Mouse (Mus musculus) limb, embryonic 13.5 days (tissue): Measurements from ENCODE around the gene Rbm45. TPM values are rescaled to one million over a fixed set of nuclear protein-coding genes. Genes with fewer than 3 reads are reported as not detected.

Experiments
- ATAC-seq: fragments of 200-750 bp; cut with Nextera tagmentation; 2 replicates; pipeline ENCODE4 v1.8.0; 2017; ENCODE audit warnings: low read depth, moderate number of reproducible peaks, moderate TSS enrichment; ENCODE audit not compliant: low FRiP score
- H3K27ac ChIP-seq: fragments of 300-500 bp; sonication (generic); 2 replicates; pipeline ENCODE4 v1.5.1; 2015; ENCODE audit warnings: inconsistent platforms, mild to moderate bottlenecking, moderate library complexity
- H3K27me3 ChIP-seq: fragments of 300-500 bp; sonication (generic); 2 replicates; pipeline ENCODE4 v1.6.1; 2015; ENCODE audit warnings: mild to moderate bottlenecking, inconsistent platforms
- H3K36me3 ChIP-seq: fragments of 300-500 bp; sonication (generic); 2 replicates; pipeline ENCODE4 v1.6.1; 2015; ENCODE audit warnings: inconsistent platforms, mild to moderate bottlenecking, moderate library complexity
- H3K4me1 ChIP-seq: fragments of 300-500 bp; sonication (generic); 2 replicates; pipeline ENCODE4 v1.6.1; 2015; ENCODE audit warnings: inconsistent platforms
- H3K4me2 ChIP-seq: fragments of 300-500 bp; sonication (generic); replicated peaks from 2 replicates; pipeline ENCODE4 v1.6.1; 2015; ENCODE audit warnings: inconsistent platforms, mild to moderate bottlenecking, moderate library complexity
- H3K4me3 ChIP-seq: fragments of 300-500 bp; sonication (generic); 2 replicates; pipeline ENCODE4 v1.5.1; 2015; ENCODE audit warnings: moderate library complexity, mild to moderate bottlenecking, inconsistent platforms
- H3K9ac ChIP-seq: fragments of 300-500 bp; sonication (generic); 2 replicates; pipeline ENCODE4 v1.6.1; 2015; ENCODE audit warnings: mild to moderate bottlenecking, inconsistent platforms
- H3K9me3 ChIP-seq: fragments of 300-500 bp; sonication (generic); 2 replicates; pipeline ENCODE4 v1.6.1; 2016; ENCODE audit warnings: inconsistent platforms
- WGBS: fragments of 180-500 bp; shearing (Covaris S2); methylation state at CpG from one replicate; pipeline ENCODE4 v1.1.7; 2015; 5-methylcytosine and 5-hydroxymethylcytosine counted together
- polyA plus RNA-seq: library from polyadenylated mRNA; unstranded; fragments of >200 nt; fragmentation: Nextera tagmentation; extraction: Ambion mirVana; gene quantifications from 2 replicates; pipeline ENCODE4 v1.2.1, GENCODE M21; 2015

Rbm45 gene
- polyA plus RNA-seq, 1 experiment from 2014 or later: 21.0 TPM

DNA sequence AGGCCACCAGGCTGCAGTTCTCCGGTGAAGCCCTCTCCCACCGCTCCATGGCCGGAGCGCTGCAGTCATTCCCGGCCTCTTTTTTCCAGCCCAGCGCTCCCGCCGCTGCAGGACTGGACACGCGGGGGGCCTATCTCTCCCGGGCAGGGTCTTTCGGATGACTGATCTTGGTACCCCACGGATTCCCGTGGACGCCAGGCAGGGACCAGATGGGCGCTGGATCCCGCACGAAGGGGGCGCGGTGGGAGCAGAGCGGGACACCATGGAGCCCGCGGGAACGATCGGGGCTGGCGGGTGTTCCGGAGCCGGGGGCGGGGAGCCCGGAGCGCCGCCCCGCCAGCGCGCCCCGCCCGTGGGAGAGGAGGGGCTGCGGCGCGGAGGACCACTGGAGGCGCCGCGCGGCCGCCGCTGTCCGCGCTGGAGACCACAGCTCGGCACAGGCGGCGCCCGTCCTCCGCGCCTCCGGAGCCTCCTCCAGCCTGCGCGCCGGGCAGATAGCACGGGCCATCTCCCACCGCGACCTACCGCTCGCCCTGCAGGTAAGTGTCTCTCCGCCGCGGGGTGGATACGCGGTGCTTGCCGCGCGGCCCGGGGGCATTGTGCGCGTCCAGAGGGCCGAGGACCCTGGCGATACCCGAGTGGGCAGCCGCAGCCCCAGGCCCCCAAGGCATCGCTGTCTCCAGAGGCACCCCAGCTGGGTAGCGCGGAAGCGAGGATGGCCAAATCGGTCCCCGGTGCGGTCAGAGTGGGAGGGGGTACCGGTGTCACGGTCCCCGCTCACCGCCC, 36.6 kb downstream of the Rbm45 start, which contains the start of gene Osbpl6:
Gene Osbpl6 (plus strand): TSS at position 358 of the 786 bp plus-strand sequence.
- Histone ChIP-seq H3K27ac (peak within 1 kb of the TSS; percentile 76), H3K4me1 (peaks cover 16% of the 10 kb centered on the region), H3K9me3 (no peaks in the 10 kb centered on the region), H3K4me3 (peak within 1 kb of the TSS; percentile 93), H3K27me3 (peaks cover 11% of the 10 kb centered on the region), H3K4me2 (peak within 1 kb of the TSS; percentile 88), H3K9ac (peak within 1 kb of the TSS; percentile 89), H3K36me3 (no peaks in the 10 kb centered on the region)
- peak; percentile 94 for ATAC-seq
- under 1% methylated on average over 78 of the region's 89 CpGs for WGBS

DNA sequence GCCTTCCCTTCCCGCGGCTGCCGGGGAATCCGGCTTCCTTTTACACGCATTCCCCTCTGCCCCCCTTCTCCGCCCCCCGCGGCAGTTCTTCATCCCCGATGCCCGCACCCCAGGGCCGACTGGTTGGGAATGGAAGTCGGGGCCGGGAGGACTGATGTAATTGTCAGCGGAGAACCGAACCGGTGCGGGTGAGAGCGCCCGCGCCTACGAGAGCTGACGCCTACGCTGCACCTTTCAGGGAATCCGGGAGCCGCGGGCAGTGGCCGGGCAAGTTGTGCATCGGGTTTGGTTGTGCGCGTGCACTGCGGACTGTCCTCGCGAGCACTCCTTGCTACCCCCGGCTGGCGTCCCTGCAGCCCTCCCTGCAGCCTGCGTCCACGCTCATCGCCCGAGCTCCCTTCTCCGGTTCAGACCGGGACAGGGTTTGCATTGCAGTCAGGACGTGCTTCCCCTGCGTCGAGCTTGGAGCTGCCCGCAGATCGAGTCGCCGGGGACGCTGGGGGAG, 37.2 kb downstream of the Rbm45 start:
- peak overlapping the region; percentile 76; the same call in 1 of the 2 replicates for H3K27ac ChIP-seq

DNA sequence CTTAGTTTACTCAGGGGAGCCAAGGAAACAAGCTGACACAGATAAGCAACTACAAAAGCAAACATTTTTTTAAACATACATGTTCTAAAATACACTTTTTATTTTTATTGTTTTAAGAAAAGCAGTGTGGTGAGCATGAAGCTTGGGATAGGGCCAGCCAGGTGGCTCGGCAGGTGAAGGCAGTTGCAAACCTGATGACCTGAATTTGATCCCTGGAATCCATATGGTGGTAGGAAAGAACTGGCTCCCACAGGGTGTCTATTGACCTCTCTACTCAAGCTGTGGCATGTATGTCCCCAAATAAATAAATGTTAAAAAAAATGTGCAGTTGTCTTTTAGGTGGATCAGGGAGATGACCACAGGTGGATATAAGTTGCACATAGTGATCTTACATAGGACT, 39.7 kb downstream of the Rbm45 start:
- Histone ChIP-seq H3K9me3 (no peaks in the 10 kb centered on the region), H3K4me1 (peaks cover 13% of the 10 kb centered on the region), H3K4me3 (no peak overlapping the region), H3K36me3 (no peaks in the 10 kb centered on the region), H3K9ac (no peak overlapping the region), H3K27ac (no peak overlapping the region), H3K4me2 (no peak overlapping the region), H3K27me3 (peaks cover 6% of the 10 kb centered on the region)
- WGBS: 55% methylated on average over 1 of the region's 1 CpGs
- no peak for ATAC-seq

More for the DNA sequence above, 37.2 kb downstream of the Rbm45 start:
- ATAC-seq: peak; percentile 38
- no peaks in the 10 kb centered on the region for H3K9me3 ChIP-seq
- no peaks in the 10 kb centered on the region for H3K36me3 ChIP-seq
- H3K4me2 ChIP-seq: peak overlapping the region; percentile 88
- H3K4me1 ChIP-seq: peaks cover 16% of the 10 kb centered on the region
- peak overlapping the region; percentile 89 for H3K9ac ChIP-seq
- H3K27me3 ChIP-seq: peaks cover 11% of the 10 kb centered on the region
- peak overlapping the region; percentile 93 for H3K4me3 ChIP-seq
- under 1% methylated on average over 48 of the region's 49 CpGs for WGBS

DNA sequence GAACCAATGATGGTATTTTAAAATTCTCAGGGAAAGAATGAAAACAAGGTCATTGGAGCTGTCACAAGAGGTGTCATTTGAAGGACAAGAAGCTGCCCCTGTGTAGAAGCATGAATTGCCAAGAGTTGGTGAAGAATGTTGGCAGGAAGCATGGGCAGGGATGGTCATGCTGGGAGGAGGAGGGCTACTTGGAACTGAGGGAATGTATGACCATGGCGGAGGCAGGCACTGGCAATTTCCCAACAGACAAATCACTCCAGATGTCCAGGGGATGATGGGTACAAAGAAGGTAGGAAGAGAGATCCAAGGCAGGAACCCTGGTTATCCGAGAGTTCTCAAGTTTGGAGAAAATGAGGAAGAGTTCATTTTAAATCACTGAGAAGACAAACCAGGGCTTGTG, 40.2 kb downstream of the Rbm45 start:
- ATAC-seq: no peak
- H3K27me3 ChIP-seq: peaks cover 1% of the 10 kb centered on the region; the same call in 1 of the 2 replicates
- peaks cover 8% of the 10 kb centered on the region for H3K4me1 ChIP-seq
- H3K4me2 ChIP-seq: no peak overlapping the region
- H3K9me3 ChIP-seq: no peaks in the 10 kb centered on the region
- no peak overlapping the region for H3K27ac ChIP-seq
- H3K36me3 ChIP-seq: no peaks in the 10 kb centered on the region
- H3K9ac ChIP-seq: no peak overlapping the region
- whole genome bisulfite sequencing: 91% methylated on average over 2 of the region's 2 CpGs
- H3K4me3 ChIP-seq: no peak overlapping the region

DNA sequence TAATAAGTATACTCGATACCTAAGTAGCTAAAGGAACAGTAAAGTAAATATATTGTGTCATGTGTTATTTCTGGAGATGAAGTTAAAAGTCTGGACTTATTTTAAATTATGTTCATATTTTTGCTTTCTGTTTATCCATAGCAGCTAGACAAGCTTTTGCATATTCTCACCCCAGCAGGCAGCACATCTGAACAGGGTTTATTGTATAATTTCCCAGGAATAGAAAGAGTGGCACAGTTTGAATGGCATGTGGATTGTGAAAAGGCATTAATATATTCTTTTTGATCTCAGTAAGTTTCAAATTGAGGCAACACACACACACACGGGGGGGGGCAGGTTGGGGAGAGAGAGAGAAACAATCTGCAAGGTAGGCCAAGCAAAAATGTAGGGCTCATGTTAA, 43.1 kb downstream of the Rbm45 start:
- Histone ChIP-seq H3K36me3 (no peaks in the 10 kb centered on the region), H3K4me1 (no peaks in the 10 kb centered on the region), H3K4me3 (no peak overlapping the region), H3K9me3 (no peaks in the 10 kb centered on the region), H3K27ac (no peak overlapping the region), H3K4me2 (no peak overlapping the region), H3K27me3 (no peaks in the 10 kb centered on the region), H3K9ac (no peak overlapping the region)
- no peak for ATAC-seq
- WGBS: 73% methylated on average over 2 of the region's 2 CpGs

DNA sequence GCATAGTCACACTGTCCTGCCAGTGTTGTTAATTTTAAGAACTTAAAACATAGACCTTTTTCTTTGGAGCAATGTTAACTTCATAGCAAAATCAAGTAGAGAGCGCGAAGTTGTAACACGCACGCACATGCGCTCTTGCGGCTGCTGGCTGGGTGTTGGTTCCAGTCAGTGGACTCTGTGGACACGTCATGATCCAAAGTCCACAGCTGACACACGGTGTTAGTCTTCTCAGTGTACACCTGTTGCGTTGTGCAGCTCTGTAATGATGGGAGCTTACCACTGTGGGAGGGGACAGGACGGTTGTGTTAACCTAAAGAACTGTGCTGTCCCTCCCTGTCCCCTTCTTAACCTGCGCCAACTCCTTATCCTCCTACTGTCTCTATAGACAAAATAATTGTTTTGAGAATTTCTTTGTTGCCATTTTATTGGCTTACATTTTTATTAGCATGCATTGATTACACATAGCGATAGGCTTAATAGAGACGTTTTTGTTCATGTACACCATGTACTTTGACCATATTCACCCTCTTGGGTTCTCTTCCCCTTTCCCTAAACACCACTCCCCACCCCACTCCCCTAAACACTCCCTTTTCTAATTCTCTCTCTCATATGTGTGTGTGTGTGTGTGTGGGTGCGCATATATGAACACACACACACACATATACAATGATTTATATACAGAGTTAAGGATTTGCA, 47.8 kb downstream of the Rbm45 start:
- Histone ChIP-seq H3K27me3 (no peaks in the 10 kb centered on the region), H3K4me1 (peaks cover 11% of the 10 kb centered on the region), H3K36me3 (no peaks in the 10 kb centered on the region), H3K27ac (no peak overlapping the region), H3K9ac (no peak overlapping the region), H3K4me3 (no peak overlapping the region), H3K9me3 (no peaks in the 10 kb centered on the region), H3K4me2 (no peak overlapping the region)
- ATAC-seq: no peak
- WGBS: 94% methylated on average over 14 of the region's 14 CpGs

DNA sequence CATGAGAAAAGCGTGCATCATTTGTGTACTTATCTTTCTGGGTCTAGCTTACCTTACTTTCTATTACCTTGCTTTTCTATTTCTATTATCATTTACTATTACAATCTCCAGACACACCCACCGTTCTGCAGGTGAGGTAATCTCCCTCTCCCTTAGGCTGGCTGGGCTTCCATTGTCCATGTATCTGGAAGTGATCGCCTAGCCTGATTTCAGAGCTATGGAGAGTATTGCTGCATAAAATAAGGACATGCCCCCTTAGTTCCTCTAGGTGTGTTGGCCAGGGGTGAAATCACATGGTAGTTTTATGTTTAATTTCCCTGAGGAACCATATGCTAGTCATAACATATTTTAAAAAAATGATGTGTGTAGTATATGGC, 48.3 kb downstream of the Rbm45 start:
- H3K4me2 ChIP-seq: no peak overlapping the region
- no peak overlapping the region for H3K27ac ChIP-seq
- no peak overlapping the region for H3K4me3 ChIP-seq
- peaks cover 11% of the 10 kb centered on the region for H3K4me1 ChIP-seq
- no peaks in the 10 kb centered on the region for H3K27me3 ChIP-seq
- H3K9me3 ChIP-seq: no peaks in the 10 kb centered on the region
- H3K36me3 ChIP-seq: no peaks in the 10 kb centered on the region
- WGBS: 94% methylated on average over 3 of the region's 3 CpGs
- ATAC-seq: no peak
- no peak overlapping the region for H3K9ac ChIP-seq

DNA sequence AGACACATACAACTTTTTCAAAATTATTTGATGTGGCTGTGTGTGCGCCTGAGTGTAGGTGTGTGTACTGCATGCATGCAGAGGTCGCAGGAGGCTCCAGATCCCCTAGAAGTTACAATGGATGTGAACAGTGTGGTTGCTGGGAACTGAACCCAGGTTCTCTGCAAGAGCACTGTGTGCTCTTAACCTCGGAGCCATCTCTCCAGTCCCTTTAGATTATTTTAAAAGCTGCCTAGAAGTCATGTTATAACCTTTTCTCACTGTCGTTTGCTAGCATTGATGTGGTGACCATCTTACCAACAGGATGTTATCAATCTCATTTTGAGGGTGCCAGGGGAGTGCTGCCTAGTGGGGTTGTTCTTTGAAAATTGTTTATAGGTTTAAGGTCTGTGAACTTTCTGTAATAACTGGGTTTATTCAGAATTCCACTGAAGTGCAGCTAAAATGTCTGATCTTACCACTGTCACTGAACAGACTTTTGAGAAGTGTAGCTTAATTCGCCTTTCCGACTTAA, 51.7 kb downstream of the Rbm45 start:
- no peak for ATAC-seq
- 50% methylated on average over 6 of the region's 6 CpGs for WGBS
- no peak overlapping the region for H3K27ac ChIP-seq
- no peaks in the 10 kb centered on the region for H3K9me3 ChIP-seq
- no peaks in the 10 kb centered on the region for H3K36me3 ChIP-seq
- H3K27me3 ChIP-seq: no peaks in the 10 kb centered on the region
- no peak overlapping the region for H3K4me2 ChIP-seq
- H3K4me1 ChIP-seq: peaks cover 11% of the 10 kb centered on the region
- no peak overlapping the region for H3K4me3 ChIP-seq
- H3K9ac ChIP-seq: no peak overlapping the region

DNA sequence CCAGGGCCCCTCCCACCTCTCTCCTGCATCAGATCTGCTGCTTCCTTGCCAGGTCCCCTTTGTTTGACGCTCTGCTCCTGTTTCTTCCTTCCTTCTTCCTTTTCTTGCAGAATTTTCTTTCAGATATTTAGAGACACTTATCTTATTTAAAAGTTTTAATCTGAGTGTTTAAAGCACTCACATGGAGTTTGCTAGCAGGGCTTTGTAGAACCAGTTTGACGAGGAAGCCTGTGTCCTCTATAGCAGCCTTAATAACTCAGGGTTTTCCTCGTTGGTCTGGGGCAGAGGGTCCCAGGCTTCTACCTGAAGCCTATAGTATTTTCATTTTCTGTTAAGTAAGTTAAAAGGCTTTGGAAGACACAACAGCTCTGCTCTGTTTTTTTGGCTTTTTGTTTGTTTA, 57.0 kb downstream of the Rbm45 start:
- Histone ChIP-seq H3K9ac (no peak overlapping the region), H3K27ac (no peak overlapping the region), H3K4me2 (no peak overlapping the region), H3K27me3 (no peaks in the 10 kb centered on the region), H3K9me3 (no peaks in the 10 kb centered on the region), H3K4me3 (no peak overlapping the region), H3K4me1 (peaks cover under 1% of the 10 kb centered on the region), H3K36me3 (no peaks in the 10 kb centered on the region)
- ATAC-seq: no peak
- WGBS: 64% methylated on average over 3 of the region's 3 CpGs

DNA sequence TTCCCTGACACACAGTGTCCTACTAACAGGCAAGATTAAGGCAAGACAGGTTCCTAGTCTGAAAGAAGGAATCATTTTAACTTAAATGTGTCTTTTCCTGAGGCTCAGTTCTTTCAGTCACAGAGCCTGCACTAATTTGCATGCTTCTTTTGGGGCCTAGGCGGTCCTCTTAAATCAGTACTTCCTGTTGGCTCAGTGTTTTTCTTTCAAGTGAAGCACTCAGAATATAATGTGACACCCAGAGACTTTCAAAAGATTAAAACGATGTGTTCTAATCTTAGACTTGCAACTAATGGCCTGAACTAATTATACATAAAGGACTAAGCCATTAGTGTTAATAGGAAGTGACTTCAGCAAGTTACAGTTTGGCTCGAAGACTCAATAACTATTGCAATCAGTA, 59.5 kb downstream of the Rbm45 start:
- H3K4me3 ChIP-seq: no peak overlapping the region
- H3K36me3 ChIP-seq: no peaks in the 10 kb centered on the region
- peaks cover 5% of the 10 kb centered on the region for H3K4me1 ChIP-seq
- H3K27me3 ChIP-seq: no peaks in the 10 kb centered on the region
- 23% methylated on average over 3 of the region's 3 CpGs for WGBS
- H3K9ac ChIP-seq: no peak overlapping the region
- no peak overlapping the region for H3K4me2 ChIP-seq
- H3K9me3 ChIP-seq: no peaks in the 10 kb centered on the region
- ATAC-seq: no peak
- H3K27ac ChIP-seq: no peak overlapping the region

DNA sequence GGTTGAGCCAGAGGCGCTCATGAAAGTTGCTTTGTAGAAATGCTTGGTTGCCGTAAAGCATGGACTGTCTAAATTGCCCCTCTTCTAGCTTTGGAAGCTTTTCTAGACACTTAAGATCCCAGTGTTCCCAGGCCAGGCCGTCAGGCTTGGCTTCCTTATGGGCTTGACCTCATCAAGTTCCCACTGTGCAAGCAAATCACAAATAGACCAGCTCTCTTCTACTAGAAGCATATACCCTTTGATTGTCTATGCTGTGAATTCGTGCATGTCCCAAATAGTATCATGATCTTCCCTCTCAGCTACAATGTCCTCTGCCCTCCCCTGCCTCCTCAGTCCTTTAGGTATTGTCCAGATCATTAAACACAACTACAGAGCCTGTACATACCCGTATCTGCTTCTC, 60.1 kb downstream of the Rbm45 start:
- ATAC-seq: no peak
- WGBS: 59% methylated on average over 5 of the region's 5 CpGs
- Histone ChIP-seq H3K4me2 (no peak overlapping the region), H3K4me1 (peaks cover 5% of the 10 kb centered on the region), H3K9me3 (no peaks in the 10 kb centered on the region), H3K4me3 (no peak overlapping the region), H3K27ac (no peak overlapping the region), H3K27me3 (no peaks in the 10 kb centered on the region), H3K9ac (no peak overlapping the region), H3K36me3 (no peaks in the 10 kb centered on the region)

DNA sequence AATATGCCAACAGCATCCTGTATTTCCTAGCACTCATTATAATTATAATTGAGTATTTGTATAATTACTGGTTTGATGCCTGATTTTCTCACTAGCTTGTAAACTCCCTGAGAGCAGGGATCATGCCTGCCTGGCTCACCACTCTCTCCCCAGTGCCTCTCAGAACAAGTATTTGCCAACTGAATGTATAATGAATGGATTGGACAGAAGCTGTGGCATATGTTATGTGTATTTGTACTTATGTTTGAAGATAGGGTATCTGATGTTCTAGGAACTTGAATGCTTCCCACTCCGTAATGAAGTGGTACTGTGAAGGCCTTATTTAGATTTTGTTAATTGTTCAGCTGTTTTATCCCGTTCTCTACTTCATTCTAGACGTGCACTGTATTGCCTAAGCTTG, 60.8 kb downstream of the Rbm45 start:
- Histone ChIP-seq H3K4me2 (no peak overlapping the region), H3K9ac (no peak overlapping the region), H3K4me3 (no peak overlapping the region), H3K36me3 (no peaks in the 10 kb centered on the region), H3K27ac (no peak overlapping the region), H3K27me3 (no peaks in the 10 kb centered on the region), H3K9me3 (no peaks in the 10 kb centered on the region), H3K4me1 (peaks cover 5% of the 10 kb centered on the region)
- ATAC-seq: no peak
- WGBS: 91% methylated on average over 3 of the region's 3 CpGs
